Mouse (Mus musculus) embryonic facial prominence, embryonic 14.5 days (tissue): ENCODE data around the gene Limch1. TPM values are rescaled to one million over a fixed set of nuclear protein-coding genes. Genes with fewer than 3 reads are reported as not detected.

ENCODE experiments used
- ATAC-seq: fragments of 200-750 bp; cut with Nextera tagmentation; 2 replicates; pipeline ENCODE4 v1.8.0; 2017; ENCODE audit warnings: low read depth, moderate number of reproducible peaks, moderate TSS enrichment
- DNase-seq: peaks from one replicate; pipeline ENCODE4 v3.0.0-alpha.2; 2015; ENCODE audit warnings: low spot score
- H3K27ac ChIP-seq: fragments of 300-500 bp; sonication (generic); replicated peaks from 2 replicates; pipeline ENCODE4 v1.5.1; 2014; ENCODE audit warnings: low read depth, mild to moderate bottlenecking, low read length, moderate library complexity
- H3K27me3 ChIP-seq: fragments of 300-500 bp; sonication (generic); replicated peaks from 2 replicates; pipeline ENCODE4 v1.6.1; 2014; ENCODE audit warnings: low read length; ENCODE audit not compliant: control insufficient read depth, insufficient read depth
- H3K36me3 ChIP-seq: fragments of 300-500 bp; sonication (generic); 2 replicates; pipeline ENCODE4 v1.6.1; 2014; ENCODE audit warnings: low read length, mixed read lengths; ENCODE audit not compliant: control insufficient read depth, insufficient read depth
- H3K4me1 ChIP-seq: fragments of 300-500 bp; sonication (generic); 2 replicates; pipeline ENCODE4 v1.6.1; 2014; ENCODE audit warnings: antibody characterized with exemption, low read length; ENCODE audit not compliant: control insufficient read depth, insufficient read depth
- H3K4me2 ChIP-seq: fragments of 300-500 bp; sonication (generic); 2 replicates; pipeline ENCODE4 v1.6.1; 2014; ENCODE audit warnings: low read depth, mild to moderate bottlenecking, low read length, moderate library complexity, mixed read lengths
- H3K4me3 ChIP-seq: fragments of 300-500 bp; sonication (generic); 2 replicates; pipeline ENCODE4 v1.5.1; 2014; ENCODE audit warnings: low read depth, mild to moderate bottlenecking, low read length
- H3K9ac ChIP-seq: fragments of 300-500 bp; sonication (generic); 2 replicates; pipeline ENCODE4 v1.6.1; 2014; ENCODE audit warnings: low read depth, mild to moderate bottlenecking, low read length, moderate library complexity, mixed read lengths
- H3K9me3 ChIP-seq: fragments of 300-500 bp; sonication (generic); 2 replicates; pipeline ENCODE4 v1.6.1; 2016; ENCODE audit warnings: low read length; ENCODE audit not compliant: control insufficient read depth
- WGBS: fragments of 180-500 bp; shearing (Covaris S2); extraction: QIAGEN DNeasy Blood & Tissue Kit; methylation state at CpG from one replicate; pipeline ENCODE4 v1.1.7; 2014; 5-methylcytosine and 5-hydroxymethylcytosine counted together
- polyA plus RNA-seq: library from polyadenylated mRNA; unstranded; fragments of >200 nt; fragmentation: Nextera tagmentation; extraction: Ambion mirVana; gene quantifications from 2 replicates; pipeline ENCODE4 v1.2.1, GENCODE M21; 2014

Limch1 gene
- polyA plus RNA-seq, 1 experiment from 2014 or later: 71.1 TPM

DNA sequence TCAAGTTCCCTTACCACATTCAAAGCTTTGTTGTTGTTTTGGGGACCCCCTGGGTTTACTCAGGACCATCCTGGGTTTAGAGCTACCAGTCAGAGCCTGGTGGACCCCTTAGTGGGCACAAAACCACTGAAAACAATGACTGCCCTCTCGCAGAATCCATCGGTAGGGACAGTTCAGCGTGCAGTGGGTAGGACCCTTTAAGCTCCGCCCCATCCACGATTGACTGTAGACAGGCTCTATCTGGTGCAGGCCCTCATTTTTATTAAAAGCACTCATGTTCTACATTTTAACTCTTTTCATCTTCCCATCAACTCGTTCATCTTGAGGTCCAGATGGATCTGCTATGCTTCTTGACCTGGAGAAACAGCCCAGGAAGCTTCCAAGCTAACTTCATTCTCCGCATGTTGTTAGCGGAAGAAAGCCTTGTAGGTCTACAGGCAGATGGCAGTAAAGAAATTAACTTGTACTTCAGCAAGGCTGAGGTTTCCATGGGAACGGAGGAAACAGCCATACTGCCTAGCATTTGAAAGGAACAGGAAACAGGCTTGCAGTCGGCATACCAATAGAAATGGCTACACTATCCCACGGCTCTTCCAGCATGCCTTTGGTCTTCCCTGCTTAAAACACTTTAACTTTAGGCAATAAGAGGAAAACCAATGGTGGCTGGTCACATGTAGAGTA is 14.9 kb upstream of the Limch1 start:
- DNase-seq (peak; percentile 90), ATAC-seq (peak; percentile 77; the same call in 1 of the 2 replicates)
- H3K9me3 ChIP-seq: no peaks in the 10 kb centered on the region
- H3K9ac ChIP-seq: no peak overlapping the region
- H3K4me3 ChIP-seq: no peak overlapping the region
- no peak overlapping the region for H3K27ac ChIP-seq
- no peaks in the 10 kb centered on the region for H3K36me3 ChIP-seq
- 45% methylated on average over 11 of the region's 11 CpGs for WGBS
- no peaks in the 10 kb centered on the region for H3K4me1 ChIP-seq
- no peaks in the 10 kb centered on the region for H3K27me3 ChIP-seq
- no peak overlapping the region for H3K4me2 ChIP-seq

GRCm38 (mm10) chr5:66731302-66731697 is 14.3 kb upstream of the Limch1 start:
- no peak for DNase-seq
- Histone ChIP-seq H3K9ac (no peak overlapping the region), H3K4me1 (no peaks in the 10 kb centered on the region), H3K27me3 (no peaks in the 10 kb centered on the region), H3K4me3 (no peak overlapping the region), H3K4me2 (no peak overlapping the region), H3K36me3 (no peaks in the 10 kb centered on the region), H3K9me3 (no peaks in the 10 kb centered on the region), H3K27ac (no peak overlapping the region)
- WGBS: 75% methylated on average over 1 of the region's 1 CpGs
- no peak for ATAC-seq

GRCm38 (mm10) chr5:66733556-66733955 is 12.1 kb upstream of the Limch1 start:
- no peak for DNase-seq
- ATAC-seq: no peak
- WGBS: 92% methylated on average over 1 of the region's 1 CpGs
- Histone ChIP-seq H3K27me3 (no peaks in the 10 kb centered on the region), H3K27ac (no peak overlapping the region), H3K9ac (no peak overlapping the region), H3K9me3 (no peaks in the 10 kb centered on the region), H3K4me2 (no peak overlapping the region), H3K4me3 (no peak overlapping the region), H3K4me1 (no peaks in the 10 kb centered on the region), H3K36me3 (no peaks in the 10 kb centered on the region)

- 97% methylated on average over 3 of the region's 3 CpGs for WGBS
- no peaks in the 10 kb centered on the region for H3K36me3 ChIP-seq
- ATAC-seq: no peak
Observed at GRCm38 (mm10) chr5:66739376-66739775, 6.3 kb upstream of the Limch1 start.

DNA sequence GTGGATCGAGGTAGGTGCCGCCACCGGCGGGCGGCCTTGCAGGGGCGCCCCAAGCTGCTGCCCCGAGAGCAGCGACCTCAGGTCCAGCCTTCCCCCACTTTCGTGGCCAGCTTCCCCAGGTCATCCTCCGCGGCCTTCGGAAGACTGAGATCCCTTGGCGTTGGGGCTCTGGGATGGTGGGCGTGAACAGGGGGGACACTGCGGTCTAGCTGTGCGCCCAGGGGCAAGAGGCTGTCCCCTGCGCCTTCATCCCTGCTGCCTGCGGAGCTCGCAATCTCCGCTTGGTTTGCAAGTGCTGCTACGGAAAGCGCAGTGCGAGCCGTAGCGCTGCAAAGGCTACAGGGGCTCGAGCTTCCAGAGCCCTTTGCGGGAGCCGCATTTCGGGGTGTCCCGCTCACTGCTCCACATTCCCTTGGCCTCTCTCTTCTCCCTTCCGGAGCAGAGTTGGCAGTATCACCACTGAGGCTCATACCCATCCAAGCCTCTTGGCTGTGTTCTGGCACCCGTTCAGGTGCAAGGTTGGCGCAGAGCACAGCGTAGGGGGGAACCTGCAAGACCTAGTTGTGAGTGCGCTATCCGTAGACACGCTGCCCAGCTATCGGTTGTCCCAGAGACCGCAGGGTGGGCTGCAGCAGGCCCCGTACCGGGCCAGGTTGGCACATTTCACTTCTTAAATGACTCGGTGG is 512 bp downstream of the Limch1 start:
- Histone ChIP-seq H3K27me3 (peaks cover 8% of the 10 kb centered on the region; the same call in 1 of the 2 replicates), H3K9ac (peak overlapping the region; percentile 68), H3K4me1 (peaks cover 18% of the 10 kb centered on the region), H3K4me2 (peak overlapping the region; percentile 88), H3K27ac (peak overlapping the region; percentile 61), H3K9me3 (no peaks in the 10 kb centered on the region), H3K4me3 (peak overlapping the region; percentile 73), H3K36me3 (no peaks in the 10 kb centered on the region)
- DNase-seq (peak; percentile 86), ATAC-seq (peak; percentile 84)
- under 1% methylated on average over 29 of the region's 42 CpGs for WGBS

More at GRCm38 (mm10) chr5:66739376-66739775, 6.3 kb upstream of the Limch1 start:
- H3K4me1 ChIP-seq: no peaks in the 10 kb centered on the region
- no peak overlapping the region for H3K27ac ChIP-seq
- H3K9ac ChIP-seq: no peak overlapping the region
- no peaks in the 10 kb centered on the region for H3K9me3 ChIP-seq
- H3K4me3 ChIP-seq: no peak overlapping the region
- no peaks in the 10 kb centered on the region for H3K27me3 ChIP-seq
- no peak for DNase-seq
- H3K4me2 ChIP-seq: no peak overlapping the region

DNA sequence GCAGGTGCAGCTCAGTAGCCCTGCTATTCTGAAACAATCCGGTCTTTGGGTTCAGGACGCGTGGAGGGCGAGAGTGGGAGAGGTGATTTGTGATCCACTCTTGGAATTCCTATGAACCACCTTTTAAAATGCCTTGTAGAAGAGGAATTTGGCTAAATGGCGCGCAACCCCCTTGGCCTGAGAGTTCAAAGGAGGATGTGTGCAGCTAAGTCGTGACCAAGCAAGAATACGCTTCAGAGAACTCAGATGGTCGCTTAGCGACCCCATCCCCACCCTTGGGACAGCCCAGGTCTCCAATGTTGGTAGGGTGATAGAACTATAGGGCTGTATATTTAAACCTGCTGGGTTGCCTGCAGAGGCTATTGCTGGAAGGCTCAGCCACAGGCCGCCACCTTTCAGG is 1.1 kb downstream of the Limch1 start:
- no peak for DNase-seq

DNA sequence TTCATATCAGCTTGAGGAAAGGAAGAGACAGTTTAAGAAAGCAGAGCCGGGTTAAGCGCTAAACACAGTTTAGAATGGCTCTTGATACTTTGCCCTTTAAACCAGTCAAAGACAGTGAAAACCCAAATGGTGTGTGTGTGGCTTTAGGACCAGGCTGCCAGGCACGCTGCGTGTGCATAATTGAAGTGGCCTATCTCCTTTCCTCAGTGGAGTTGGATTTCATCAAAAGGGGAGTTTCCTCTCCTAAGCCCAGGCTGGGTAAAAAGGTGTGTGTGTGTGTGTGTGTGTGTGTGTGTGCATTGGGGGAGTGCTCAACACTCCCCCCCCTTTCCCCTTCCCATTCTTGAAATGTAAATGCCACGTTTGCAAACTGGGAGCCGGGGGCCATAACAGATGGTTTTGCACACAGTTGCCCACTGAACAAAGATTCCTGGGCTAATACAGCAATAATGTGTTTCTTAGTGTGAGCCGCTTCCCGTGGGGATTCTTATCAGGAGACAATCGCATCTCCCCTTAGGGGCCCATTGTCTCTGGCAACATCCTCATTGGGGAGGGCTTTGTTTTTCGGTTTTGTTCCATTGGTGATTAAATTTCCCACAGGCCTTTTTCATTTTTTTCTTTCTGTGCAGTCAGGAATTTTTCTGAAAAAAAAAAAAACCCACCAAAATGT is 2.3 kb downstream of the Limch1 start:
- peaks cover 8% of the 10 kb centered on the region; the same call in 1 of the 2 replicates for H3K27me3 ChIP-seq
- peaks cover 18% of the 10 kb centered on the region for H3K4me1 ChIP-seq
- WGBS: 13% methylated on average over 9 of the region's 10 CpGs
- no peaks in the 10 kb centered on the region for H3K9me3 ChIP-seq
- peak; percentile 49 for DNase-seq
- peak overlapping the region; percentile 88 for H3K4me2 ChIP-seq
- peak overlapping the region; percentile 73; the same call in 1 of the 2 replicates for H3K4me3 ChIP-seq
- H3K27ac ChIP-seq: no peak overlapping the region
- H3K9ac ChIP-seq: no peak overlapping the region
- no peaks in the 10 kb centered on the region for H3K36me3 ChIP-seq
- peak; percentile 16; the same call in 1 of the 2 replicates for ATAC-seq

More for the DNA sequence above, 1.1 kb downstream of the Limch1 start:
- Histone ChIP-seq H3K36me3 (no peaks in the 10 kb centered on the region), H3K27ac (no peak overlapping the region), H3K4me3 (peak overlapping the region; percentile 73), H3K4me2 (peak overlapping the region; percentile 88), H3K4me1 (peaks cover 18% of the 10 kb centered on the region), H3K9ac (peak overlapping the region; percentile 68), H3K9me3 (no peaks in the 10 kb centered on the region), H3K27me3 (peaks cover 8% of the 10 kb centered on the region; the same call in 1 of the 2 replicates)
- 8% methylated on average over 11 of the region's 11 CpGs for WGBS
- ATAC-seq: no peak

DNA sequence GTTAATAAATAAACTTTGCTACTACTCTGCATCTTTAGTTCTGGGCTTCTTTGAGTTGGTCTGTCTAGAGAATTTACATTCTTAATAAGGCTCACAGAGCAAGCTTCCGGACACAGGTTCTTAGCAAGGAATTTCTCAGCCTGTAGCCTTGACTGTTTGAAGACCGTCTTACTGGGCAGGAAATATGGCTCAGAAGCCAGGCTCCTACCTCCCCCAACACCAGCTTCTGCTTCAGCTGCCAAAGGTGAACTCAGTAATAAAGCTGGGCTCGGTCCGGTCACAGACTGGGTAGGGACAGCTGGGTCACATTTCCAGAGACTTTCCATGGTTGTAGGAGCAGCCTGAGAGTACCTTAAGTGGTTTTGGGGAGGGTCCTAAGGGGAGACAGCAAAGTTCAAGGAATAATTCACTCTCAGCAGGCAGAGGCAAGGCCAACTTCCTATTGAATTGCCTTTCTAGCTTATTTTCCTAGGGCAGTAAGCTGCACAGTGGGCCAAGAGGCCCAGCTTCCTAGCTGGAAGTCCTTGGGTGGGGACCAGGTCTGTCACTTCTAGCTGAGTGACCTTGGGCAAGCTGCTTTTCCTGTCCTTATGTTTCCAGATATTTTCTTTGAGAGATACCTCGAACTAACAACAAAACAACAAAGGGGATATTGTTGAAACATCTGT is 3.0 kb downstream of the Limch1 start:
- Histone ChIP-seq H3K36me3 (no peaks in the 10 kb centered on the region), H3K9ac (no peak overlapping the region), H3K9me3 (no peaks in the 10 kb centered on the region), H3K27me3 (peaks cover 8% of the 10 kb centered on the region; the same call in 1 of the 2 replicates), H3K4me3 (no peak overlapping the region), H3K4me1 (peaks cover 18% of the 10 kb centered on the region), H3K27ac (no peak overlapping the region), H3K4me2 (peak overlapping the region; percentile 88)
- DNase-seq: no peak
- 32% methylated on average over 5 of the region's 5 CpGs for WGBS
- no peak for ATAC-seq
